Comparison of ENCODE assay signal across 15 mouse cellular contexts in genomic region chr15:88325108-88325507, GRCm38 (mm10).
DNase-seq lines count a peak whose midpoint lies in the region; ATAC-seq lines count a peak whose summit lies in the region.
"Had no signal": no experiment of that assay in that cellular context is flagged by ENCODE, and none has a peak within 500 bp of the region (broad histone marks: within the 10 kb centered on the region; RNA-seq: fewer than 3 reads in every experiment).

No protein-coding gene starts in this region.

- no peak overlapping the region for H3K4me3 ChIP-seq in heart, embryonic 10.5 days
- no peak overlapping the region for H3K4me3 ChIP-seq in heart, embryonic 12.5 days
- no peak overlapping the region for H3K4me3 ChIP-seq in neural tube, embryonic 15.5 days (replicated peaks)
- no peak overlapping the region for H3K4me3 ChIP-seq in embryonic facial prominence, embryonic 10.5 days
- H3K4me3 ChIP-seq: embryonic facial prominence, embryonic 15.5 days; forebrain, embryonic 12.5 days had no signal

- no peak overlapping the region for H3K27ac ChIP-seq in heart, embryonic 10.5 days
- no peak overlapping the region for H3K27ac ChIP-seq in heart, embryonic 12.5 days (ENCODE audit: poor library complexity, severe bottlenecking)
- no peak overlapping the region for H3K27ac ChIP-seq in neural tube, embryonic 15.5 days (replicated peaks)
- H3K27ac ChIP-seq in embryonic facial prominence, embryonic 10.5 days (replicated peaks): no peak overlapping the region
- H3K27ac ChIP-seq: embryonic facial prominence, embryonic 15.5 days; forebrain, embryonic 12.5 days; liver, embryonic 14.5 days had no signal

- no peaks in the 10 kb centered on the region for H3K36me3 ChIP-seq in heart, embryonic 10.5 days
- no peaks in the 10 kb centered on the region for H3K36me3 ChIP-seq in heart, embryonic 12.5 days
- no peaks in the 10 kb centered on the region for H3K36me3 ChIP-seq in neural tube, embryonic 15.5 days
- no peaks in the 10 kb centered on the region for H3K36me3 ChIP-seq in embryonic facial prominence, embryonic 10.5 days (replicated peaks)
- H3K36me3 ChIP-seq: embryonic facial prominence, embryonic 15.5 days; forebrain, embryonic 12.5 days had no signal

- no peaks in the 10 kb centered on the region for H3K4me1 ChIP-seq in heart, embryonic 10.5 days
- H3K4me1 ChIP-seq in heart, embryonic 12.5 days (replicated peaks): no peaks in the 10 kb centered on the region
- peaks cover 9% of the 10 kb centered on the region; the same call in 1 of the 2 replicates for H3K4me1 ChIP-seq in neural tube, embryonic 15.5 days
- H3K4me1 ChIP-seq in embryonic facial prominence, embryonic 10.5 days: no peaks in the 10 kb centered on the region
- H3K4me1 ChIP-seq: embryonic facial prominence, embryonic 15.5 days had no signal

- no peaks in the 10 kb centered on the region for H3K27me3 ChIP-seq in heart, embryonic 10.5 days (ENCODE audit: insufficient read depth, poor library complexity, severe bottlenecking)
- H3K27me3 ChIP-seq in heart, embryonic 12.5 days (replicated peaks): no peaks in the 10 kb centered on the region
- H3K27me3 ChIP-seq in neural tube, embryonic 15.5 days (replicated peaks): 0 out of 2 replicates have a peak, but pooled peaks cover 3% of the 10 kb centered on the region
- H3K27me3 ChIP-seq in embryonic facial prominence, embryonic 10.5 days (replicated peaks; ENCODE audit: low read depth, poor library complexity, severe bottlenecking): no peaks in the 10 kb centered on the region
- H3K27me3 ChIP-seq: embryonic facial prominence, embryonic 15.5 days; forebrain, embryonic 12.5 days had no signal

- no peak for ATAC-seq in heart, embryonic 12.5 days (ENCODE audit: insufficient number of reproducible peaks, low FRiP score)
- no peak for ATAC-seq in neural tube, embryonic 15.5 days (ENCODE audit: low FRiP score)

- no peak overlapping the region for H3K4me2 ChIP-seq in heart, embryonic 12.5 days
- no peak overlapping the region for H3K4me2 ChIP-seq in neural tube, embryonic 15.5 days
- H3K4me2 ChIP-seq: embryonic facial prominence, embryonic 15.5 days; forebrain, embryonic 12.5 days; midbrain, embryonic 11.5 days had no signal

- DNase-seq in heart, embryonic 10.5 days (ENCODE audit: low spot score): peak; percentile 64
- peak; percentile 28 for DNase-seq in neural tube, embryonic 10.5 days (ENCODE audit: extremely low spot score, low spot score)
- peak; percentile 44 for DNase-seq in embryonic facial prominence, embryonic 10.5 days (ENCODE audit: low spot score)
- DNase-seq in right cerebral cortex, postnatal 10 days (ENCODE audit: low spot score in 2 of 2): no peak
- DNase-seq in B cell, adult 2 months: no peak
- no peak for DNase-seq in layer of hippocampus, postnatal 10 days (ENCODE audit: low spot score in 2 of 2)
- DNase-seq: adrenal gland, postnatal 14 days; cerebellum, adult 9-11 months; thymus, postnatal 36 days had no signal

- no peak overlapping the region for H3K9ac ChIP-seq in heart, embryonic 12.5 days
- H3K9ac ChIP-seq in neural tube, embryonic 15.5 days (replicated peaks): no peak overlapping the region
- H3K9ac ChIP-seq: embryonic facial prominence, embryonic 15.5 days; forebrain, embryonic 12.5 days; liver, embryonic 14.5 days had no signal

- H3K9me3 ChIP-seq in heart, embryonic 10.5 days: no peaks in the 10 kb centered on the region
- no peaks in the 10 kb centered on the region; the same call in 1 of the 2 replicates for H3K9me3 ChIP-seq in heart, embryonic 12.5 days (replicated peaks)
- no peaks in the 10 kb centered on the region for H3K9me3 ChIP-seq in neural tube, embryonic 15.5 days (replicated peaks)
- H3K9me3 ChIP-seq in embryonic facial prominence, embryonic 10.5 days: no peaks in the 10 kb centered on the region
- H3K9me3 ChIP-seq: embryonic facial prominence, embryonic 15.5 days; forebrain, embryonic 12.5 days had no signal

- WGBS in heart, embryonic 10.5 days: 49% methylated on average over 6 of the region's 6 CpGs
- WGBS in heart, embryonic 12.5 days: 49% methylated on average over 6 of the region's 6 CpGs
- 61% methylated on average over 6 of the region's 6 CpGs for WGBS in neural tube, embryonic 15.5 days
- WGBS in embryonic facial prominence, embryonic 10.5 days: 58% methylated on average over 6 of the region's 6 CpGs

Comparison
In these comparisons a context has a peak if more than half of its experiments do, and no peak if none do; other contexts are left out.
1. DNase-seq: peak in heart, embryonic 10.5 days (single experiment), neural tube, embryonic 10.5 days (single experiment) and embryonic facial prominence, embryonic 10.5 days (single experiment); none in right cerebral cortex, postnatal 10 days (0 of 2), B cell, adult 2 months (0 of 2) and layer of hippocampus, postnatal 10 days (0 of 2).